Mouse (Mus musculus): ENCODE data around the gene Prep.

DNA sequence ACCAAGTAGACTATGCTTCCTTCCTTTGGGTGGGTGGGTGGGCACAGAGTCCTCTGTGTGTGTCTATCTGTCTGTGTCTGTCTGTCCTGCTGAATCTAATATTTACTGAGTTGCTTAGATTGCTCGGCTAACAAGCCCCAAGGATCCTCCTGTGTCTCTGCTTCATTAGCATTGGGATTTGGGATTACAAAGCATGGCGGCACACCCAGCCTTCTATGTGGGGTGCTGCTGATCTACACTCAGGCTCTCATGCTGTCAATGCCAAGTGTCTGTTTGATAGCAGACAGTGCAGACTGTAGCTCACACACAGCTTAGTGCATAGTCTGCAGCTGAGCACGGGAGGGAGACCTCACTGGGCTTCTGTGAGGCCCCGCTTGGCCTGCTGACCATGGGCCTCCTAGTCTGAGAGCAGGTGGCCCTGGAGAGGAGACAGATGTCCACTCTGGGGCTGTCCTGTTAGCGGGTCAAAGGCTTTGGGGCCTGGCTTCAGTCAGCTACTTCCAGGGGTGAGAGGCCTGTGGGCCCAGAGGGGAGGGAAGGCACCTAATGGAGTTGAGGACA is 8.6 kb downstream of the Prep start:
- no peak for TF ChIP-seq CTCF (IDR thresholded peaks at IDR 0.05; ENCODE audit: low read depth, low read length)
- TF ChIP-seq POLR2A (IDR thresholded peaks at IDR 0.05; ENCODE audit: extremely low read depth, insufficient read depth, low read length): no peak

Data from liver, adult 2 months (tissue).